Mouse (Mus musculus) forebrain, postnatal 0 days (tissue): ENCODE data around the gene Ptprt. TPM values are rescaled to one million over a fixed set of nuclear protein-coding genes. Genes with fewer than 3 reads are reported as not detected.

Experiments
- ATAC-seq: fragments of 200-750 bp; cut with Nextera tagmentation; 2 replicates; pipeline ENCODE4 v1.8.0; 2017; ENCODE audit warnings: mild to moderate bottlenecking, moderate library complexity
- DNase-seq: peaks from one replicate; pipeline ENCODE4 v3.0.0-alpha.2; 2015
- H3K27ac ChIP-seq: fragments of 300-500 bp; sonication (generic); 2 replicates; pipeline ENCODE4 v1.5.1; 2014; ENCODE audit warnings: low read depth, mild to moderate bottlenecking, antibody characterized with exemption, low read length, moderate library complexity, mixed read lengths
- H3K27me3 ChIP-seq: fragments of 300-500 bp; sonication (generic); 2 replicates; pipeline ENCODE4 v1.6.1; 2014; ENCODE audit warnings: mild to moderate bottlenecking, low read length, mixed read lengths; ENCODE audit not compliant: insufficient read depth
- H3K36me3 ChIP-seq: fragments of 300-500 bp; sonication (generic); 2 replicates; pipeline ENCODE4 v1.6.1; 2014; ENCODE audit warnings: mild to moderate bottlenecking, moderate library complexity; ENCODE audit not compliant: insufficient read depth
- H3K4me1 ChIP-seq: fragments of 300-500 bp; sonication (generic); 2 replicates; pipeline ENCODE4 v1.6.1; 2014; ENCODE audit warnings: antibody characterized with exemption; ENCODE audit not compliant: insufficient read depth
- H3K4me2 ChIP-seq: fragments of 300-500 bp; sonication (generic); 2 replicates; pipeline ENCODE4 v1.6.1; 2014; ENCODE audit warnings: low read depth, mild to moderate bottlenecking, moderate library complexity
- H3K4me3 ChIP-seq: fragments of 300-500 bp; sonication (generic); 2 replicates; pipeline ENCODE4 v1.5.1; 2014; ENCODE audit warnings: low read depth, low read length, mixed read lengths
- H3K9ac ChIP-seq: fragments of 300-500 bp; sonication (generic); 2 replicates; pipeline ENCODE4 v1.6.1; 2014; ENCODE audit warnings: mild to moderate bottlenecking
- H3K9me3 ChIP-seq: fragments of 300-500 bp; sonication (generic); 2 replicates; pipeline ENCODE4 v1.6.1; 2016; ENCODE audit warnings: low read length
- CTCF ChIP-seq: sonication (generic); IDR thresholded peaks from 2 replicates; pipeline ENCODE4 v1.5.1; 2016; ENCODE audit warnings: antibody characterized with exemption, control low read depth, low read depth
- WGBS: fragments of 180-500 bp; shearing (Covaris S2); extraction: QIAGEN DNeasy Blood & Tissue Kit; methylation state at CpG from one replicate; pipeline ENCODE4 v1.1.7; 2014; 5-methylcytosine and 5-hydroxymethylcytosine counted together
- polyA plus RNA-seq: library from polyadenylated mRNA; unstranded; fragments of >200 nt; fragmentation: Nextera tagmentation; extraction: Ambion mirVana; gene quantifications from 2 replicates; pipeline ENCODE4 v1.2.1, GENCODE M21; 2015
- total RNA-seq: library from RNA; depleted of rRNA; stranded (reverse); fragments of >200 nt; gene quantifications from 2 replicates; pipeline ENCODE4 v1.2.3, GENCODE M21; 2014

Gene Ptprt
- total and polyA plus RNA-seq, 2 experiments from 2014 or later = 12.0 to 58.4 TPM

- Histone ChIP-seq H3K4me1 (peaks cover 3% of the 10 kb centered on the region; the same call in 1 of the 2 replicates), H3K9me3 (no peaks in the 10 kb centered on the region), H3K4me3 (no peak overlapping the region), H3K36me3 (no peaks in the 10 kb centered on the region), H3K27ac (no peak overlapping the region), H3K9ac (no peak overlapping the region), H3K27me3 (no peaks in the 10 kb centered on the region), H3K4me2 (no peak overlapping the region)
- no peak for ATAC-seq
- no peak for DNase-seq
- WGBS = 77% methylated on average over 7 of the region's 7 CpGs
- TF ChIP-seq CTCF = no peak
These were observed 230.8 kb downstream of the Ptprt start for GRCm38 (mm10) chr2:162430171-162430570.

GRCm38 (mm10) chr2:162426114-162426513, 234.8 kb downstream of the Ptprt start:
- peak; percentile 86 for ATAC-seq
- H3K27ac ChIP-seq = 0 out of 2 replicates have a peak overlapping the region, but pooled peaks have one; percentile 21

GRCm38 (mm10) chr2:162418181-162418580, 242.8 kb downstream of the Ptprt start:
- peak; percentile 11 for DNase-seq
- Histone ChIP-seq H3K27ac (no peak overlapping the region), H3K9me3 (no peaks in the 10 kb centered on the region), H3K4me3 (no peak overlapping the region), H3K36me3 (no peaks in the 10 kb centered on the region), H3K4me1 (no peaks in the 10 kb centered on the region), H3K4me2 (no peak overlapping the region), H3K27me3 (no peaks in the 10 kb centered on the region), H3K9ac (no peak overlapping the region)
- 59% methylated on average over 3 of the region's 3 CpGs for WGBS
- no peak for ATAC-seq
- TF ChIP-seq CTCF = no peak

More at GRCm38 (mm10) chr2:162426114-162426513, 234.8 kb downstream of the Ptprt start:
- Histone ChIP-seq H3K9me3 (no peaks in the 10 kb centered on the region), H3K27me3 (no peaks in the 10 kb centered on the region), H3K9ac (no peak overlapping the region), H3K4me1 (peaks cover 3% of the 10 kb centered on the region; the same call in 1 of the 2 replicates), H3K4me3 (no peak overlapping the region), H3K4me2 (no peak overlapping the region), H3K36me3 (no peaks in the 10 kb centered on the region)
- no peak for TF ChIP-seq CTCF
- DNase-seq = peak; percentile 57
- WGBS = 59% methylated on average over 8 of the region's 8 CpGs

GRCm38 (mm10) chr2:162413073-162413812, 247.7 kb downstream of the Ptprt start:
- Histone ChIP-seq H3K36me3 (no peaks in the 10 kb centered on the region), H3K4me3 (no peak overlapping the region), H3K4me2 (no peak overlapping the region), H3K4me1 (no peaks in the 10 kb centered on the region), H3K9me3 (no peaks in the 10 kb centered on the region), H3K27me3 (no peaks in the 10 kb centered on the region), H3K9ac (no peak overlapping the region), H3K27ac (no peak overlapping the region)
- TF ChIP-seq CTCF = no peak
- peak; percentile 84 for ATAC-seq
- WGBS = 19% methylated on average over 5 of the region's 5 CpGs
- DNase-seq = peak; percentile 23

GRCm38 (mm10) chr2:162411014-162411413, 249.9 kb downstream of the Ptprt start:
- no peak overlapping the region for H3K4me2 ChIP-seq
- ATAC-seq = peak; percentile 54
- WGBS = 41% methylated on average over 4 of the region's 4 CpGs

GRCm38 (mm10) chr2:162409245-162409644, 251.7 kb downstream of the Ptprt start:
- no peaks in the 10 kb centered on the region for H3K9me3 ChIP-seq
- WGBS = 68% methylated on average over 8 of the region's 8 CpGs
- H3K4me3 ChIP-seq = no peak overlapping the region
- DNase-seq = no peak
- H3K9ac ChIP-seq = no peak overlapping the region
- H3K4me1 ChIP-seq = no peaks in the 10 kb centered on the region
- no peak for TF ChIP-seq CTCF
- H3K27ac ChIP-seq = no peak overlapping the region
- no peak for ATAC-seq
- no peaks in the 10 kb centered on the region for H3K36me3 ChIP-seq
- H3K4me2 ChIP-seq = no peak overlapping the region
- H3K27me3 ChIP-seq = no peaks in the 10 kb centered on the region

More at GRCm38 (mm10) chr2:162411014-162411413, 249.9 kb downstream of the Ptprt start:
- no peak for TF ChIP-seq CTCF
- no peak overlapping the region for H3K4me3 ChIP-seq
- H3K9me3 ChIP-seq = no peaks in the 10 kb centered on the region
- no peak overlapping the region for H3K9ac ChIP-seq
- no peak overlapping the region for H3K27ac ChIP-seq
- DNase-seq = peak; percentile 61
- H3K4me1 ChIP-seq = no peaks in the 10 kb centered on the region
- H3K36me3 ChIP-seq = no peaks in the 10 kb centered on the region
- no peaks in the 10 kb centered on the region for H3K27me3 ChIP-seq

- TF ChIP-seq CTCF = no peak
- ATAC-seq = no peak; the same call in 1 of the 2 replicates
- no peak overlapping the region for H3K9ac ChIP-seq
- no peak for DNase-seq
- H3K36me3 ChIP-seq = no peaks in the 10 kb centered on the region
- no peak overlapping the region for H3K4me2 ChIP-seq
- 65% methylated on average over 6 of the region's 6 CpGs for WGBS
- H3K27ac ChIP-seq = no peak overlapping the region
- H3K4me3 ChIP-seq = no peak overlapping the region
- no peaks in the 10 kb centered on the region for H3K27me3 ChIP-seq
- H3K4me1 ChIP-seq = no peaks in the 10 kb centered on the region
- H3K9me3 ChIP-seq = no peaks in the 10 kb centered on the region
These were observed 259.4 kb downstream of the Ptprt start for GRCm38 (mm10) chr2:162401316-162402100.
